Mouse (Mus musculus) heart, postnatal 10 days (tissue): ENCODE measurements around the gene Slc16a3. TPM values are rescaled to one million over a fixed set of nuclear protein-coding genes. Genes with fewer than 3 reads are reported as not detected.

ENCODE experiments used
- DNase-seq, 2 experiments: peaks; one replicate each; pipeline ENCODE4 v3.0.0; 2021
- intact Hi-C: fragments of 180-260 bp; cut with DNase I; formaldehyde crosslinking; loops from one replicate; pipeline ENCODE4 v1.15.1; 2025
- total RNA-seq, 2 experiments: library from RNA; stranded (reverse); gene quantifications; 2 replicates each; pipeline ENCODE4 v1.2.3; 2021

The Slc16a3 gene
- total RNA-seq = 1 to 10 TPM; 4.0 to 4.4 TPM

GRCm38 (mm10) chr11:120948328-120948727 lies at the start of gene Slc16a3:
Gene Slc16a3 (plus strand): TSS chr11:120948480.
- intact Hi-C loops = no loop called here
- no peak for DNase-seq

GRCm38 (mm10) chr11:120900276-120901244 lies 47.7 kb upstream of the Slc16a3 start:
- no peak for DNase-seq
- intact Hi-C loops = no loop called here

- no peak for DNase-seq
- intact Hi-C loops = no loop called here
These were observed 46.4 kb upstream of the Slc16a3 start for GRCm38 (mm10) chr11:120901729-120902486.

GRCm38 (mm10) chr11:120902487-120903142 lies 45.7 kb upstream of the Slc16a3 start:
- DNase-seq = peak in 1 of 2 experiments; percentile 10
- intact Hi-C loops = no loop called here

GRCm38 (mm10) chr11:120903159-120903850 lies 45.0 kb upstream of the Slc16a3 start:
- intact Hi-C loops = no loop called here
- no peak for DNase-seq

- intact Hi-C loops = loop anchor here (2.0 kb wide), 2 partner anchors 104 to 136 kb away; no protein-coding TSS in a partner anchor
- no peak for DNase-seq
These were observed 43.7 kb upstream of the Slc16a3 start for GRCm38 (mm10) chr11:120904561-120904960.

- intact Hi-C loops = loop anchor here (1.0 to 5.0 kb wide), 4 partner anchors 83 to 188 kb away; partner anchors contain the start of gene Fasn
These were observed 42.8 kb upstream of the Slc16a3 start for GRCm38 (mm10) chr11:120905430-120905873.

GRCm38 (mm10) chr11:120913796-120914195 lies 34.5 kb upstream of the Slc16a3 start:
- no peak for DNase-seq
- intact Hi-C loops = no loop called here

More at GRCm38 (mm10) chr11:120905430-120905873, 42.8 kb upstream of the Slc16a3 start:
- peak; percentile 80 to 89 for DNase-seq

GRCm38 (mm10) chr11:120916477-120916876 lies 31.8 kb upstream of the Slc16a3 start:
- no peak for DNase-seq
- intact Hi-C loops = no loop called here

GRCm38 (mm10) chr11:120917756-120918155 lies 30.5 kb upstream of the Slc16a3 start:
- DNase-seq = no peak
- intact Hi-C loops = no loop called here

- DNase-seq = no peak
These were observed 25.8 kb upstream of the Slc16a3 start for GRCm38 (mm10) chr11:120922528-120922927.

GRCm38 (mm10) chr11:120928468-120928867 lies 19.8 kb upstream of the Slc16a3 start:
- intact Hi-C loops = no loop called here

More at GRCm38 (mm10) chr11:120922528-120922927, 25.8 kb upstream of the Slc16a3 start:
- intact Hi-C loops = no loop called here

GRCm38 (mm10) chr11:120931479-120931878 lies 16.8 kb upstream of the Slc16a3 start:
- intact Hi-C loops = no loop called here

More at GRCm38 (mm10) chr11:120928468-120928867, 19.8 kb upstream of the Slc16a3 start:
- DNase-seq = no peak

GRCm38 (mm10) chr11:120932564-120933398 lies 15.5 kb upstream of the Slc16a3 start, which contains the start of gene Ccdc57:
Gene Ccdc57 (minus strand): TSS chr11:120932872.
- intact Hi-C loops = no loop called here

More at GRCm38 (mm10) chr11:120931479-120931878, 16.8 kb upstream of the Slc16a3 start:
- DNase-seq = no peak

GRCm38 (mm10) chr11:120937976-120938375 lies 10.3 kb upstream of the Slc16a3 start:
- DNase-seq = no peak
- intact Hi-C loops = no loop called here

More at GRCm38 (mm10) chr11:120932564-120933398, 15.5 kb upstream of the Slc16a3 start, which contains the start of gene Ccdc57:
- DNase-seq = peak; percentile 91 to 95

GRCm38 (mm10) chr11:120938795-120939194 lies 9.5 kb upstream of the Slc16a3 start:
- intact Hi-C loops = no loop called here
- DNase-seq = no peak

GRCm38 (mm10) chr11:120939712-120940341 lies 8.5 kb upstream of the Slc16a3 start:
- no peak for DNase-seq
- intact Hi-C loops = no loop called here

GRCm38 (mm10) chr11:120940959-120941358 lies 7.3 kb upstream of the Slc16a3 start:
- no peak for DNase-seq
- intact Hi-C loops = no loop called here
